16 mouse cellular contexts compared by ENCODE assay signal in genomic region chr6:90805101-90805500, GRCm38 (mm10).
"Had no signal": no experiment of that assay in that cellular context is flagged by ENCODE, and none has a peak within 500 bp of the region (broad histone marks: within the 10 kb centered on the region; RNA-seq: fewer than 3 reads in every experiment).

No protein-coding gene starts in this region.

- H3K4me2 ChIP-seq: liver, embryonic 13.5 days; lung, embryonic 15.5 days; midbrain, embryonic 11.5 days had no signal

- H3K4me3 ChIP-seq: liver, embryonic 13.5 days; lung, embryonic 15.5 days had no signal

- H3K9me3 ChIP-seq: liver, embryonic 13.5 days; lung, embryonic 15.5 days had no signal

- H3K27ac ChIP-seq: kidney, postnatal 0 days; left cerebral cortex, adult 2 months; liver, embryonic 13.5 days; lung, embryonic 15.5 days; stomach, postnatal 0 days had no signal

- DNase-seq: kidney, adult 2 months; kidney, postnatal 25 days; layer of hippocampus, postnatal 36 days; liver, embryonic 13.5 days; lung, postnatal 14 days; lung, postnatal 4 days; midbrain, embryonic 14.5 days; right cerebral cortex, adult 18-20 months; right cerebral cortex, postnatal 14 days; right cerebral cortex, postnatal 4 days; thymus, postnatal 25 days had no signal

- H3K4me1 ChIP-seq: liver, embryonic 13.5 days had no signal

- H3K36me3 ChIP-seq: liver, embryonic 13.5 days; lung, embryonic 15.5 days had no signal

- H3K9ac ChIP-seq: liver, embryonic 13.5 days; lung, embryonic 15.5 days had no signal
